ENCODE assay signal across 8 mouse cellular contexts in genomic region chr19:21144659-21145283, GRCm38 (mm10).
DNase-seq lines count a peak whose midpoint lies in the region; ATAC-seq and TF ChIP-seq lines count a peak whose summit lies in the region.

No protein-coding gene starts in this region.

- H3K9me3 ChIP-seq in lung, postnatal 0 days (ENCODE audit: low read length): no peaks in the 10 kb centered on the region

- peak; percentile 33 to 35 for DNase-seq in urinary bladder, postnatal 36 days (ENCODE audit: low spot score in 2 of 2)
- DNase-seq in urinary bladder, postnatal 4 days (ENCODE audit: low spot score in 2 of 2): no peak
- DNase-seq in gastrocnemius, postnatal 10 days: peak; percentile 21
- peak; percentile 30 for DNase-seq in kidney, adult 18-20 months
- peak; percentile 87 for DNase-seq in lung, postnatal 0 days (ENCODE audit: low spot score)
- DNase-seq in retina, postnatal 1 day: peak; percentile 73
- DNase-seq in right cerebral cortex, postnatal 10 days (ENCODE audit: low spot score in 2 of 2): no peak
- no peak for DNase-seq in ovary, postnatal 36 days (ENCODE audit: low spot score)

- peak; percentile 89 for ATAC-seq in lung, postnatal 0 days

- no peaks in the 10 kb centered on the region for H3K36me3 ChIP-seq in lung, postnatal 0 days (ENCODE audit: insufficient read depth, low read length)

- H3K9ac ChIP-seq in lung, postnatal 0 days (replicated peaks; ENCODE audit: low read depth): no peak overlapping the region

- H3K4me1 ChIP-seq in lung, postnatal 0 days (ENCODE audit: insufficient read depth, low read depth, low read length): peaks cover 5% of the 10 kb centered on the region; the same call in 1 of the 2 replicates

- peak; percentile 17; the same call in 1 of the 2 replicates for TF ChIP-seq EP300 in lung, postnatal 0 days (IDR thresholded peaks at IDR 0.05)

- TF ChIP-seq CTCF in lung, postnatal 0 days (IDR thresholded peaks at IDR 0.05): no peak

- H3K27me3 ChIP-seq in lung, postnatal 0 days (replicated peaks; ENCODE audit: insufficient read depth, low read length): no peaks in the 10 kb centered on the region

- H3K27ac ChIP-seq in lung, postnatal 0 days (ENCODE audit: low read length): no peak overlapping the region

- 24% methylated on average over 13 of the region's 13 CpGs for WGBS in lung, postnatal 0 days

- H3K4me2 ChIP-seq in lung, postnatal 0 days (replicated peaks; ENCODE audit: low read depth, low read length): 0 out of 2 replicates have a peak overlapping the region, but pooled peaks have one; percentile 6

- no peak overlapping the region for H3K4me3 ChIP-seq in lung, postnatal 0 days (ENCODE audit: low read depth, low read length)

Comparison
In these comparisons a context has a peak if more than half of its experiments do, and no peak if none do; other contexts are left out.
1. DNase-seq: peak in urinary bladder, postnatal 36 days (2 of 2), gastrocnemius, postnatal 10 days (single experiment), kidney, adult 18-20 months (single experiment), lung, postnatal 0 days (single experiment) and retina, postnatal 1 day (single experiment); none in urinary bladder, postnatal 4 days (0 of 2), right cerebral cortex, postnatal 10 days (0 of 2) and ovary, postnatal 36 days (single experiment).